Mouse (Mus musculus): ENCODE measurements at regions not wholly inside any gene's neighbourhood (a gene's known extent, or its start where the extent isn't known, plus 50 kb on each side); places are given as distances from the start of the nearest gene placed in this dataset.

- in situ Hi-C loops (cut with MboI, MseI) = no loop called here
Observed at GRCm38 (mm10) chr11:64655162-64655561, 218.7 kb upstream of the F930015N05Rik start.

DNA sequence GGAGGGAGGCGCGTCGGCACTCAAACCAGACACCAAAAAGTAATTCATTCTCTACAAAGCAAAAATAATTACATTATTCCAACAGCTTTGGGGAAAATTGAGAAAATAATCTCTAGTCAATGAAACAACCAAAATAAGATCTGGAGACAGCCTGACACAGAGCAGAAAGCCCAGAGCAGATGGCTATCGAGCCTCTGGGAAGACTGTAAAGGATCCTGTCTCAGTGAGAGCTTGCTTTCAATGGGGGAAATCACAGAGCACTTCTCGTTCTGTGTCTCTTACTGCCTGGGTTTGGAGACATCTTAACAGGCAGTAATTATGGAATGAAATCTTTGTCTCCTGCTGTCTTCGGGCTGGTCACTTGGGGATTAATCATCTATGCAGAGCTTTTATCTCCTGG, 226.7 kb upstream of the F930015N05Rik start:
- in situ Hi-C loops (cut with MboI, MseI) = no loop called here

DNA sequence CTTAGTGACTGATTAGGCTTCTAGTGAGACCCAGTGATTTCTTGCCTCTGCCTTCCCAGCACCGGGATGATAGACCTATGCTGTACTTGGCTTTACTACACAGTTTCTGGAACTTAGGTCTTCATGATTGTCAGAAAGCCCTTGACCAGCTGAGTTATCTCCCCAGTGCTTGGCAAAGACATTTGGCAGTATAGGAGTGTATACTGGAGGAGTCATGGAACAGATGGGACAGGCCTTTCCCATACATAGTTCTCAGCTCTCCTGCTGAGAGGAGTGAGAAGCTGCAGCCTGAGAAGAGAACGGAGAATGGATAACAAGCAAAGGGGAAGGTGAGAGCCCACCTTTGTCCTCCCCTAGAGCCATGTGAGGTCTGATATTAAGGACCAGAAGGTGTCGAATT, 230.6 kb upstream of the F930015N05Rik start:
- in situ Hi-C loops (cut with MboI, MseI) = no loop called here

- in situ Hi-C loops (cut with MboI, MseI) = no loop called here
Observed at GRCm38 (mm10) chr11:64667521-64667920, 231.1 kb upstream of the F930015N05Rik start.

- in situ Hi-C loops (cut with MboI, MseI) = no loop called here
Observed at GRCm38 (mm10) chr11:64671898-64672297, 235.4 kb upstream of the F930015N05Rik start.

- in situ Hi-C loops (cut with MboI, MseI) = no loop called here
Observed at GRCm38 (mm10) chr11:64673546-64673945, 237.1 kb upstream of the F930015N05Rik start.

- in situ Hi-C loops (cut with MboI, MseI) = no loop called here
Observed at GRCm38 (mm10) chr11:64703776-64704175, 267.3 kb upstream of the F930015N05Rik start.

DNA sequence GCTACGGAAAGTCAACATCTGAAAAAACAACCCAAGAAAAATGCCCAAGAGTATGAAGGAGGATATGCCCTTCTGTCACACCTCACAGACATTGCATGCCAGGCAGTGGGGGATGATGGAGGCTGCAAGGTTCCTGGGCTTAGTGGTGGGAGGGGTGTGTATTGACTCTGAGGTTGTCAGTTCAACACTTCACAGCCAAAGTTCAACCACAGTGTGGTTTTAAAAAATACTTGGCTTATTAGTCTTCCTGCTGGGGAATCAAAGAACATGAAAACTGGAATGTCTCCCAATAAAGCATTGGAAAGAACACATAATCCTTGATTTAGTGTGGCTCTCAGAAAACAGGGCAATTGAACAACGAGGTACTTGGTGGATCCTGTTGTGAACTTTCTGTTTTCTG, 267.0 kb upstream of the Elac2 start:
- in situ Hi-C loops (cut with MboI, MseI) = no loop called here

DNA sequence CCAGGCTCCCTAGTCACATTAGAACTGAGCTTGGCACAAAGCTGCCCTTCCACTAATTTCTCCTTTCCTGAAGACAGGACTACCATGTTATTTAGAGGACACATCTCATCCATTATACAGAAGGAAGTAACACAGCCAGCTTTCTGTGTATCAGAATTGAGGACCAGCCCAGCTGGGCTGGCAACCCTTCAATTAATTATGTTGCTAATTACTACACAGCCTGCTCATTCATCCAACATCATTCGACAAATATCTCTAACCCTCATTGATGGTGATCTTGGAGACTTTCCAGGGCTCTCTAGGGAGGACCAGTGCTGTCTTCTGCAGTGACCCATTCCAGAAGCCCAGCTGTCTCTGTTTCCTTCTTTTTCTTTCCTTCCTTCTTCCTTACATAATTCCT, 263.7 kb upstream of the Elac2 start:
- in situ Hi-C loops (cut with MboI, MseI) = no loop called here

- in situ Hi-C loops (cut with MboI, MseI) = no loop called here
Observed at GRCm38 (mm10) chr11:64718316-64719085, 260.3 kb upstream of the Elac2 start.

DNA sequence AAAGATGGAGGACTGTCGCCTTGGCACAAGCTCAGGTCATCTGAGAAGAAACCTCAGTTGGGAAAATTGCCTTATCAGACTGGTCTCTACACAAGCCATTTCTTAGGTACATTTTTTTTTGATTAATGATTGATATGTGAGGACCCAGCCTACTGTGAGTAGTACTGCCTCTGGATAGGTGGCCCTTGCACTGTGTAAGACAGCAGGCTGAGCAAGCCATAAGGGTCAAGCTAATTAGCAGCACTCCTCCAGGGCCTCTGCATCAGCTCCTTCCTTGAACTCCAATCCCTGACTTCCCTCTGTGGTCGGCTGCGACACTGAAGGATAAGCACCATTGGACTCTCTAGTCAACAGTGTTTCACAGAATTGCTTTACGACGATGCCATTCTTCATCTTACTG, 252.6 kb upstream of the Elac2 start:
- in situ Hi-C loops (cut with MboI, MseI) = no loop called here

- in situ Hi-C loops (cut with MboI, MseI) = no loop called here
Observed at GRCm38 (mm10) chr11:64727841-64728421, 250.9 kb upstream of the Elac2 start.

DNA sequence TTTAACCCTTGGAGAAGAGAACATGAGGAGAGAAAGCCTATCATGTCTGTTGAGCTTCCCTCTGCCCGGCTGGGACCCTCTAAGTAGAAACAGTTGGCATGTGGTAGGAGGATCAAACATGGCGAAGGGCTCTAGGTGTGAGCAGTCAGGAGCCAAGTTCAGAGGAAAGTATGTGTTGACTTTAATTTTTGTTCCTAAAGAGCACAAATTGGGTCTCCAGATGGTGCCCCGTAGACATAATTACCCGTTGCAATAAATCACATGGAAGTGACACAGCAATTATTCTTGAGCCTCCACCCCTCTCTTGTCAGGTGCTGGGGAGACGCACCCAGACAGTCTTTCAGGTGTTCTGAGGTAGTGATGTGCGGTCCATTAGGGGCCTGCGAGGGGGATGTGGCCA, 239.9 kb upstream of the Elac2 start:
- in situ Hi-C loops (cut with MboI, MseI) = no loop called here

DNA sequence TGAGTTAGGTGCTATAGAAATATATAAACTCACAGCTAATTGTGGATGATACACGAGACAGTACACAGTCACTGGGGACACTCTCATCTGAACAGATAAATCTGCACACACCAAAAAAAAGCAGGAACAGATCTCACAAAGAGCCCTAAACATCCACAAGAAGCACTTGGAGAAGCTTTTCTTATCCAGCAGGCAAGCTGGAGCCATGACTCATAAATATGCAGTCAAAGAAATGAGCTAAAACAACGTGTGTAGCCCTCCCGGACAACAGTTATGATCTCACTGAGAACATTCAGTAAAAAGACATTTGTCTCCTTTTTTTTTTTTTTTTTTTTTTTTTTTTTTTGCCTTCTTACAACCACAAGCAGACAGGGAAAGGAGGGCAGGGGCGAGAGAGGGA, 235.1 kb upstream of the Elac2 start:
- in situ Hi-C loops (cut with MboI, MseI) = no loop called here

DNA sequence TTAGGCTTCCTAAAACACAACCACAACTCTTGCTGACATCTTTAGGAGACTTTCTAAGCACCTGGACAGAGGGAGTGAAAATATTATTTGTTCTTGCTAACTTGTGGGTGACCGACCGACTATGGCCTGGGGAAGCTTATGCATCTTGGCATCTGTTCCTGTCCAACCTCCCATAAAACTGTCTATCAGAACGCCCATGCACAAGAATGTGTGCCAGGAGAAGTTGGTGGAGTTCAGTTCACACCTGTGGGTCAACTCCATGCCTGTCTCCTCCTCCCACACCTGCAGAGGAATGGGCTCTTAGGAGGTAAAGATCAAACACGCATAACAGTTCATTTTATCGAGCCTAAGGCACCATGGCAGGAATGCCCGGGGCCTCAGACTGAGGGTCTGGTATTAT, 232.7 kb upstream of the Elac2 start:
- in situ Hi-C loops (cut with MboI, MseI) = no loop called here

- in situ Hi-C loops (cut with MboI, MseI) = loop anchor here (5.0 kb wide), 1 partner anchor 137 kb away; no protein-coding TSS in a partner anchor
Observed at GRCm38 (mm10) chr11:64749976-64750375, 228.9 kb upstream of the Elac2 start.

- in situ Hi-C loops (cut with MboI, MseI) = loop anchor here (5.0 kb wide), 1 partner anchor 135 kb away; no protein-coding TSS in a partner anchor
Observed at GRCm38 (mm10) chr11:64752299-64752698, 226.5 kb upstream of the Elac2 start.

DNA sequence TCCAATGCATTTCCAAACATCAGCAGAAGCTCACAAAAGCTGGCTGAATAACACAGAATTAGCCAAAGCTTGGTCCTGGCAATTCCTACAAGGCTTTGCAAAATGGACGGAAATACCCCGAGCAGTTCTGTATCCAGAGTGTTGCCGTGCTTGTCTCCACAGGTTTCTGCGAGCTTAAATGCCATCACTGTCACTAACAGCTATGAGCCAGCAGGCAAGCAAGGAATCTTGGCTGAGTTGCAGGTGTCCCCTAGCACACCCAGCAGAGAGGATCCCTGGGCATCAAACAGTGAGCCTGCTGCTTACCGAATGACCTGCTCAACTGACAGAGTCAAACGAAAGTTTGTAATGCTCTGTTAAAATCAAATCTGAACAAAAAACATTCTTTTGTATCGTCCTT, 226.0 kb upstream of the Elac2 start:
- in situ Hi-C loops (cut with MboI, MseI) = loop anchor here (5.0 kb wide), 1 partner anchor 134 kb away; no protein-coding TSS in a partner anchor

GRCm38 (mm10) chr11:64754076-64754475, 224.8 kb upstream of the Elac2 start:
- in situ Hi-C loops (cut with MboI, MseI) = loop anchor here (5.0 kb wide), 1 partner anchor 133 kb away; no protein-coding TSS in a partner anchor

GRCm38 (mm10) chr11:64755563-64755962, 223.3 kb upstream of the Elac2 start:
- in situ Hi-C loops (cut with MboI, MseI) = no loop called here

GRCm38 (mm10) chr11:64760626-64761025, 218.2 kb upstream of the Elac2 start:
- in situ Hi-C loops (cut with MboI, MseI) = no loop called here

GRCm38 (mm10) chr11:64762755-64763154, 216.1 kb upstream of the Elac2 start:
- in situ Hi-C loops (cut with MboI, MseI) = no loop called here

DNA sequence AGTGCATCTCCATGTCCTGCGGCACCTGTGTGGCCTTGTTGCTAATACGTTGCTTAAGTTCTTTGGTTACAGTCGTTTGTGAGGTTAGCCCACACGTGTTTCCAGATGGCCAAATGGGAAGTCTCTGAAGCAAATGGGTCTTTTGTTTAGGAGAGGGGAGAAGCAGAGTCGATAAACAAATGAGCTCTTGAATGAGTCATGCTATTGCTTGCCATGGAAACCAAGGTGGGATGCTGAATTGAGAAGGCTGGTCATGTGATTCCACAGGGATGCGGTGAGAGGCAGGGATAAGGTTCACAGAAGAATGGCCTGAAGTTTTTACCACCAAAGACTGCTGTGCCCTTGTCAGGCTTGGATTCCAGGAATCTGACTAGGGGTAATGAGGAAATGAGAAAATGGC, 214.8 kb upstream of the Elac2 start:
- in situ Hi-C loops (cut with MboI, MseI) = no loop called here

All from regulatory T cell (primary cell).